Mouse (Mus musculus): ENCODE data around the gene Mbtd1.
"Not testable (repeated sequence)": the region's sequence is repeated elsewhere in the genome, so short reads cannot be mapped to it uniquely, and the experiment has no call there.

Mbtd1 gene

GRCm38 (mm10) chr11:93885572-93886410 is at the start of gene Mbtd1, which contains the start of gene Utp18:
Mbtd1 (plus strand) TSS chr11:93885852.
Utp18 (minus strand) TSS chr11:93885766.
- peak; percentile 99 for DNase-seq (ENCODE audit: low spot score)

GRCm38 (mm10) chr11:93847342-93847741 is 38.3 kb upstream of the Mbtd1 start:
- no peak for DNase-seq (ENCODE audit: low spot score)

DNA sequence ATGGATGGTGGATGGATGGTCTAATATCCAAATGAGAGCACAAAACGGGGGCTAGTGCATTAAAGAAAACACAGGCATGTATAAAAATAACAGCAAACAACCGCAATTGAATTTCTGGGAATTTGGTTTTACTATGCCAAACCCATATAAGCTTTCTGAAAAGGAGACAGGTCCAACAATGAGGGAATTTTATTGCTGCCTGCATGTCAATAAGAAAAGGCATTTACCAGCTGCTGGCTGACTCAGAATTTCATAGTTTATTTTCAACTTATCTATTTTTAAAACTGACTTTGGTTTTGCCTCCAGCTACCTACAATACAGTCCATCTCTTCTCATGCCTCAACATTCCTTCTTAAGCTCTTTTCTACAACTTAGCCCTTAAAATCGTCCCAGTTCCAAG is 33.1 kb upstream of the Mbtd1 start:
- no peak for DNase-seq (ENCODE audit: low spot score)

DNA sequence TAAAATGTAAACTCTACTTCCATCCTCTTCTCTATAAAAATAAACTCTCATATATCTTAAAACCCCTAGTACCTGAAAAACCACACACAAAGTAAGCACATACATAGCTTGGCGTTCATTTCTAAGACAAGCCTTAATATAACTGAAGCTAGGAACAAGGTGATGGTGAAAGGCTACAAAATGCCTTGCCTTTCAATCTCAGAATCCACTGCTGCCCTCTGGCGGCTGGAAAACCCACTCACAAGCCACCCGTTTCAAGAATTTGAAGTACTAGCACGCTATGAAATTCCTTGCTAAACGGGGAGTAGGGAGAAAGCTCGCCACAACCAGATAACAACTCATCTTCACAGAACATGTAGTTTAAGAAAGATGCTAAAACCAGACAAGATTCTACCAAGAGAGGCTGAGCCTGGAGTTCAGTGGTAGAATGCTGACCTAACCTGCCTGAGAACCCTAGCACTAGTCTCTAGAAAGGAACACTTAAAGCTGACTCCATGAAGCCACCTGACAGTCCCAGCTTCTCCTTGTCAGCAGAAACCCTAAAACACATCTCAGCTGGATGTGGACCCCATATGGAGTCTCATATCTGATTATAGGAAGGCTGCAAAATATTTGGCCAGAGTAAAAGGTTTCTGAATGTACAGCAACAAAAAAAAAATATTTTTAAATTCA is 29.2 kb upstream of the Mbtd1 start:
- peak; percentile 61 for DNase-seq (ENCODE audit: low spot score)

DNA sequence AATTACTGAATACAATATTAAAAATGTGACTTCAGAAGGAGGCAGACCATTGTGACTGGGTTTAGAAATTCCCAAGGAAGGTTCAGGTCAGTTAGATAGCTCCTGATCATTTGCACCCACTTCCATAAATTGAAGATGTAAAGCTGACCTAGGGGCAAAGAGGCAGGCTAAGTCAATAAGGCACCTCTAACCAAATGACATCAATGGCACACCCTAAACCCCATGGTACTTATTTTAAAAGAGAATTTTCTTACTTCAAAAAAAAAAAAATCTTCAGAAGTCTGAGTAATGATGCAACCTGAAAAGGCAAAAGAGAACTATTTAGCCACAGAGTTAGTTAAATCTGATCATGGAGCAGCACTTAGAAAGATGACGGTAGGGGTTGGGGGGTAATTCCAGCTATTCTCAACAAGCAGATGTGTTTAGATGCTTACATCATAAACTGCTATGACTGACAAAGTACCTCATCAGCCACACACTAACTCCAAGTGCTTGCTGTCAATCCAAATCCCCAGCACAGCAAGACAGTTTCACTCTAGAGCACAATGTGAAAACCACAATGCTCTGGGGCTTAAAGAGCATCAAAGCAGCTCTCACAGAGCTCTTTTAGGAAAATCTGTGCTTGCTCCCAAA is 25.0 kb upstream of the Mbtd1 start:
- no peak for DNase-seq (ENCODE audit: low spot score)

DNA sequence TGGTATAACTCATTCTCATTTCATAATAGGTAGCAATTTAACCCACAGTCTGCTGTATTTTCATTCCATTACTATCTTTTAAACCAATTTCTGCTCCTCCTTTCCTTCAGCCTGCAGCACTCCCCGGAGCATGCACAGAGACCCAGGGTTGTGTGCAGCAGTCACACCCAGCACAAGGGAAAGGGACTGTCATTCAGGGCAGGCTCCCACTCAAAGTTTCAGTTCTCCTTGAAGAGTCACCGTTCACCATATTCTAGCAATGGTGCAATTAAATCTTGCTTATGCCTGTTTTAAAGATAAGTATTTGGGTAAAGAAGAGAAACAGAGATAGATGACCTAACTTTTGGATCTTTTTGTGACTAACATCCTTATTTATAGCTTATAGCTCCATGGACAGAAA is 24.5 kb upstream of the Mbtd1 start:
- no peak for DNase-seq (ENCODE audit: low spot score)

DNA sequence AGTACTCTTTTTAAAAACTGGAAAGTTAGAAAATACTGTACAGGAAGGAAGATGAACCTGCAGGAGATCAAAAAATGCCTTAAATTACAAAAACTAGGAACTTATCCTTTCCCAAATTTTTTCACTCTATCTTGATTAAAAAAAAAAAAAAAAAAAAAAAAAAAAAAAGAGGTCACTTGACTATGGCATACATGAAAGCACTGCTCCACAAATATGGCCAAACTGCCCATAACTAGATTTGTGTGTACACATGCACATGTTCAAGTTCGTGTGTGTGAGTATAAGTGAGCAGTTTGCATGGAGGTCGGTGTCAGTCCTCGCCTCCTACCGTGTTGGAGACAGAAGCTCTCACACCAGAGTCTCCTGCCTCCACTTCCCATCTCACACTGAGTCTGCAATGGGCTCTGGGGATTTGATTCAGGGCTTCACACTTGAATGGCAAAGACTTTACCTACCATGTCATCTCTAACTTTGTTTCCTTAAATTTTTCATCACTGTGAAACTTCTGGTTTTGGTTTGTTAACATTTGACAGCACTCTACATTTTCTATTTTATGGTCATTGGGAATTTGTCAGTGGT is 23.5 kb upstream of the Mbtd1 start:
- DNase-seq (ENCODE audit: low spot score) = no peak

DNA sequence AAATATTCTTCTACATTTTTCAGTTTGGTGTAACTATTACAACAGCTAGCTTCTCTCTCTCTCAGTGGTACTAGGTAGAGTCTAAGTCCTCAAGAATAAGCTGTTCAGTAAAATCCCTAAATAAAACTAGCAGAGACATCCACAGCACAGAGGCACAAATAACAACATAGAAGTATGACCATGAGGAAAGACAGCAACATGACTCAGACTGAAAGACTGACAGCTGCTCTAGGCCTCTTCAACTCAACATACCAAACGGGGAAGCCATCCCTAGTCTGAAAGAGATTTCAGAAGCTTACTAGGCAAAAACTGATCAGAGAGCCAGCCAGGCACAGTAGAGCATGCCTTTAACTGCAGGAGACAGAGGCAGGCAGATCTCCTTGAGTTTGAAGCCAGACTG is 23.0 kb upstream of the Mbtd1 start:
- DNase-seq (ENCODE audit: low spot score) = no peak

DNA sequence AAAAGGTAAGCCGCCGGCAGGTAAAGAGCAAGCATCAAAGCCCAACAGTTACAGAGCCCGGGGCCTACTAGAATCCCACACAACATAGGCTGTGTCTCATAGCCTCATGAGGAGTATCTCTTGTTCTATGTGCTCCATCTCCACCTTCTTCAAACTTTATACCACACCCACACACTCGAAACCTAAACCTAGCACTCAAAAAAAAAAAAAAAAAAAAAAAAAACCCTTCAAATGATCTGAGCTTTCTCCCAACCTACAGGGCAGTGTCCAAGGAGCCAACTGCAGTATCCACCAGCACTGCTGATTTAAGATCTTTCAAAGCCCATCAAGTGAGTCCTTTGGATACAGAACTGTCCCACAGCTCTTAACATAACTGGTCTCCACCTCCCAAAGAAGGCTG is 1.6 kb upstream of the Mbtd1 start:
- no peak for DNase-seq (ENCODE audit: low spot score)

- DNase-seq (ENCODE audit: low spot score) = peak; percentile 68
Measured at GRCm38 (mm10) chr11:93884901-93885571, 616 bp upstream of the Mbtd1 start.

GRCm38 (mm10) chr11:93886411-93887079 is 893 bp downstream of the Mbtd1 start:
- peak; percentile 27 for DNase-seq (ENCODE audit: low spot score)

GRCm38 (mm10) chr11:93887080-93887447 is 1.4 kb downstream of the Mbtd1 start:
- no peak for DNase-seq (ENCODE audit: low spot score)

DNA sequence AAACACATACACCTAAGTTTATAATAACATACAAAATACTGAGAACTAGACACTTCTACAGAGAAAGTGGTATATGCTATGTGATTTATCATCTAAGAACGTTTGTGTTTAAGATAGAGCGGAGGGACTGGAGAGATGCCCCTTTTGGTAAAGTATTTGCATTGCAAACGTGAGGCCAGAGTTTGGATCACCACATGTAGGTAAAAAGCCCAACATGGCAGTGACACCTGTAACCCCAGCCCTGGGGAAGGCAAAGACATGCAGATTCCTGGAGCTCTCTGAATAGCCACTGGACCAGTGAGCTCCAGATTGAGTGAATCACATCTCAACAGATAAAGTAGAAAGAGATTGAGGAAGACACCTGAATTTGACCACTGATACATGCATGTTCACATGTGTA is 12.1 kb downstream of the Mbtd1 start:
- DNase-seq (ENCODE audit: low spot score) = no peak

DNA sequence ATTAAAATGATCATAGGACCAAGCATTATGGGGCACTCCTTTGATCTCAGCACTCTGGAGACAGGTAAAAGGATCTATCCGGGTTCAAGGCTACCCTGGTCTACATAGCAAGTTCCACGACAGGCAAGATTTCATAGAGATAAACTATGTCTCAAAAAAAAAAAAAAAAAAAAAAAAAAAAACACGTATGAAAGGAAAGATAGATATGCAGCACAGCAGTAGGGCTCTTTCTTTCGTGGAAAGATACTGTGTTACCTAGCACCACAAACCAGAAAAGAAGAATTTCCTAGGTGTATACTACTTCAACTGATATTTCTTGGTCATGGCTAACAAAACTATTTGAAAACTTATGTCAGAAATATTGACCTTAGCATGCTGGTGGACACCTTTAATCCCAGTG is 21.2 kb downstream of the Mbtd1 start:
- no peak for DNase-seq (ENCODE audit: low spot score)

DNA sequence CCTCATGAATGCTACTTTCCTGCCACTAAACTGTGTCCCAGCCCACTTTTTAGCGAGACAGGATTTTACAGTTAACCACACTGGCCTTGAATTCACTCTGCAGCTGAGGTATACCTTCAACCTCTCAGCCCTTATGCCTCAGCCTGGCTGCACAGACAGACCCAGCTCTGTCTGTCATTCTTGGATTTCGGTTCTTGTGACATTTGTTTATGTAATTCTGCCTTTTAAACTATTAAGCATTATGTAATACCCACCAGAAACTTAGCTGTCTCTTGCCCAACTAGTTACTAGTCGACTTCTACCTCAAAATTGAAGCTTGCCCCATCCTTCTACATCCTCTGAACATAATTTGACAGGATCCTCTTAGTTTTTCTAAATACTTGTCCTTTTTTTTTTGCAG is 22.2 kb downstream of the Mbtd1 start:
- no peak for DNase-seq (ENCODE audit: low spot score)

- no peak for DNase-seq (ENCODE audit: low spot score)
Measured at GRCm38 (mm10) chr11:93908829-93909228, 23.2 kb downstream of the Mbtd1 start.

DNA sequence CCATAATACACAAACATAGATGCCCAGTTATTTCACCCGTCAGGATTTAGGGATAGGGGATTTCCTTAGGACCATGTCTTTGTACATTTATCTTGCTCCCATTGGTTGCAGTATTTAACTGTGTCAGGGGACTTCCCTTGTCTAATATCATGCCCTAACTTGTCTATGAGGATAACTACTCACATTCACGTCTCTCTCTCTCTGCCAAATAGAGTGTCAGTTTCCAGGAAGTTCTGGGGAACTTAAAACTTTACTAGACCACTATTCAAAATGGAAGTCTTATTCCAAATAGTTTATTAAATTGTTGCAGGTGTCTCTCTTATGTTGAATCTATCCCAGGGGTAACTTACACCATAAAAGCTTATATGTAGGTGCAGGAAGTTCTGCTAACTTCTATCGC is 26.0 kb downstream of the Mbtd1 start:
- no peak for DNase-seq (ENCODE audit: low spot score)

- not testable (repeated sequence) for DNase-seq (ENCODE audit: low spot score)
Measured at GRCm38 (mm10) chr11:93915019-93915418, 29.4 kb downstream of the Mbtd1 start.

DNA sequence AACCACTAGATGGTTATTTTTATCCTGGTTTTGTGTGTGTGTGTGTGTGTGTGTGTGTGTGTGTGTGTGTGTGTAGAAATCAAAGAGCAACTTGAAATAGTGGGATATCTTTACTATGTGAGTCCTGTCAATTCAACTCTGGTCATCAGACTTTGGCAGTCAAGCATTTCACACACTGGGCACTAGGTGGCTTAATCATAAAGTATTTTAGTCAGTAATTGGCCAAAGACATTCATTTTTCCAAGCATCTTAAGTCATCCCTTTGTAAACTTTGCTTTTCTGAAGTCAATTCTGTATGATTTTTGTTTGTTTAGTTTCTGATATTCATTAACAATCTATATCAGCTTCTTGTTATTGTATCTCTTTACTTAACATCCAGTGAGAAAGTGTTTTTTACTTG is 43.5 kb downstream of the Mbtd1 start:
- no peak for DNase-seq (ENCODE audit: low spot score)

GRCm38 (mm10) chr11:93940906-93941305 is 55.3 kb downstream of the Mbtd1 start:
- no peak for DNase-seq (ENCODE audit: low spot score)

GRCm38 (mm10) chr11:93944986-93945385 is 59.3 kb downstream of the Mbtd1 start:
- DNase-seq (ENCODE audit: low spot score) = no peak
